Mouse (Mus musculus) cerebellum, postnatal 4 days (tissue): Measurements from ENCODE around the gene Doc2a.
A peak's percentile ranks its signal among the peaks of the same experiment; 100 is the strongest.

ENCODE experiments used
- DNase-seq, 2 experiments: peaks; one replicate each; pipeline ENCODE4 v3.0.0; 2022; ENCODE audit warnings: low spot score in 2 of 2, mixed read lengths in 1 of 2

Doc2a gene

DNA sequence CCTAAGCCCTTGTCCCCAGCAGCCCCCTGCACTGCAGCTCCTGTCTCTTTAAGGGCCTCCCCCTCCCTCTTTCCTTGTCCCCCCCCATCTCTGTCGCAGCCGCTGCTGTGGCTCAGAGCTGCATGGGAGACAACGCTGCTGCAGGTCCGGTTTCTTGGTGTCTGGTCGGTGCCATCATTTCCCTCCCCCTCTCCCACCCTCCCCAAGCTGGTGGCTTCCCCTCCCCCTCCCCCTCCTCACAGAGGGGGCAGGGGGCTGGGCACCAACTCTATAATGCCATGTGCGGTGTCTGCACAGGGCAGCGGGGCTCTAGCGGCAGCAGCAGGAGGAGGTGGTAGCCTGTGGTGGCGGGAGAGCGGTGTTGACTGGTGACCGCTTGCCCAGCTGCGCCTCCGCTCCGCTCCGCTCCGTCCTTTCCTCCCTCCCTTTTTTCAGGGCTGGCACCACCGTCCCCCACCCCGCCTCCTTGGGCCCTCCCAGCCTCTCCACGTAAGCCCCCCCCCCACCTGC is 24.0 kb upstream of the Doc2a start:
- DNase-seq = peak in 1 of 2 experiments; percentile 61

DNA sequence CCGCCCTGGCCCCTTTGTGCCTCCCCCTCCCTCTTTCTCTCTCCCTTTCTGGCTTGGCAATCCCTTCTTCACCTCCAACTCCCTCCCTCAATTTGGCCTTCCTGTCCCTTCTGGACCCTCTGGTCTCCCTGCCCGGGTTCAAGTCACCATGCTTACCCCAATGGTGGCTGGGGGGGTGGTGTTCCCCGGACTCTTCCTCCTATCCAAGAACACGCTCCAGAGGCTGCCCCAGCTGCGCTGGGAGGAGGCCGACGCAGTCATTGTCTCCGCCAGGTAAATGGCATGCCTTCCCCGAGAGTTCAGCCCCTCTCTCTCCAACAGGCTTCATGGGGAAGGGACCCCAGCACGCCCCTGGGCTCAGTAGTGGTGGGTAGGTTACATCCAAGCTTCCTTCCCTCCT is 23.3 kb upstream of the Doc2a start:
- DNase-seq = no peak

DNA sequence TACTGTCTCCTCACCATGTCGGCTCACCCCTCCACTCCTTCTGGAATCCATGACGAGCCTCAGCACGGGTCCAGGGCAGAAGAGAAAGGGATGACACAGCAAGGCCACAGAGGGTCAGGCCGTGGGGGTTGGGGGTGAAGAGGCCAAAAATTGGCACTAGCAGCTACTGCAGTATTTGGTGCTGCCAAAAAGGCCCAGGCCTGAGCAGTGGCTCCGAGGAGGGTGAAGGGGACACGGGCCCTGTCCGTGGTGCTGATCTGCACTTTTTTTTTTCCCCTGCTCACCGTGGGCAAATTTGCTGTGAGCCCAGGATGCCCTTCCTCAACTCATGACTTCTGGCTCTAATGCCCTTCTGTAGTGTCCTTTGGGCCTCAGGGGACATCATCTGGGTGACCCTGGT is 21.8 kb upstream of the Doc2a start:
- DNase-seq = no peak

DNA sequence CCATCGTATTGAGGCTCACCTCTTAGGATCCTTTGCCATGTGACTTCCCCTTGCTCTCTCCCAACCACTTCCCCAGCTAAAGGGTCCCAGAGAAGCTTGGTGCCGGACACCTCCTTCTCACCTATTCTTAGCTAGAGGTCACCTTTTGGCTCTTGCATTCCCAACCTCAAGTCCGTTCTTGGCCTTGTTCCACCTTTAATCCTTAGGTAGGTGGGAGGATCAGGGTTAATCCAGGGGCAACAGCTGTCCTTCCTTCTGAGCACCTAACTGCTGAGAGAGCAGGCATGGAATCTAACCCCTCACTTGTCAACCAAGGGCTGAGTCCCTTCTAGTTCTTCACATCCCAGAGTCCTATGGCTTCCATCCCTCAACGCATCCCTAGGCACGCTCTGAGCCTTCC is 21.3 kb upstream of the Doc2a start:
- DNase-seq = no peak

DNA sequence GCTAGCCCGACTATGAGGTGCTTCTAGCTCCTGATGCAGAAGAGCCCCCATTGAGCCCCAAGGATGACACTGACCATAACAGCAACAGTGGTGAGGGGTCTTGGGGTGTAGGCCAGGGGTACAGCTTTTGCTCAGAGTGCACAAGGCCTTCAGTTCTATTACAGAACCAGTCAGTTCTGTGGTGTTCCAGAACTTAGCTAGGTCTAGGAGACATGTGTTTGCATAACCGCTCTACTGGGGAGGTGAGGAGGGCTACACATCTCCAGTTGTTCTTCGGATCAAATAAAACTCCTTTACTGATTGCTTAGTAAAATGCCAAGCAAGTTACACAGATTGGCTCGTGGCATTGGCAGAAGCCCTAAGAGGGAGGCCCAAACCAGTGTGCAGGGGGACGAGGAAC is 15.7 kb upstream of the Doc2a start, which contains the start of gene 4930451I11Rik:
TSS of gene 4930451I11Rik (minus strand) at position 101 of the 400 bp plus-strand sequence.
- DNase-seq = no peak

DNA sequence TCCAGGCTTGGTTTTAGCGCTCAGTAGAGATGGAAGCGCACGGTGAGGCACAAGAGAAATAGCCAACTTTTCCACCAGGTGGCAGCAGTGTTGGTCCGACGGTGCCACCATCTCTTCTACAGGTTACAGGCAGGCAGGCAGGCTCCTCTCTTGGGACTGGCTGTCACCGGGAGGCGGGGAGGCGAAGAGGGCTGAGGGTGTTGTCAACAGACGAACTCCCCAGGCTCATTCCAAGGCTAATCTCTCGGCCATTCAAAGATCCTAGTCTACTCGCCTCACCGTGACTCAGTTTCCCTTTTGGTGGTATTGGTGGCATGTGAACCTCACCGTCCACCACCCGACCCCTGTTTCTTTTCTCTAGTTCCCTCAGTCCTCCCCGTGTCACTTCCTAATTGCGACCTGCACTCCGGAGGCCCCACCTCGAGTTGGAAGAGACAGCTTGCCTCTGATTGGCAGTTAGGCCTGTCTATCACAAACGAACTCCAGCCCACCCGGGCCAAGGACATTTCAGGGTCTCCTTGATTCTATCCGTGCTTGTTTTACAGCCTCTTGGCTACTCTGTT is 15.1 kb upstream of the Doc2a start:
- peak; percentile 64 to 84 for DNase-seq

DNA sequence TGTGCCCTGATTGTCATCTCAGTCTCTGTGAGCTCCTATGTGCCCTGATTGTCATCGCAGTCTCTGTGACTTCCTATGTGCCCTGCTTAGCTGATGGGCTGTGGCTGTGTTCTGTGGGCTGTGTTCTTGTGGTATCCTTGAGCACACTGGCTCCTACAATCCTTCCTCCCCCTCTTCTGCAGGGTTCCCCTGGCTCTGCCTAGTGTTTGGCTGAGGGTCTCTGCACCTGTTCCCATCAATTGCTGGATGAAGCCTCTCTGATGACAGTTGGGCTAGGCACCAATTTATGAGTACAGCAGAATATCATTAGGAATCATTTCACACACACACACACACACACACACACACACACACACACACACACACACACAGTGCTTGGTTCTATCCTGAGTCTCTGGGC is 13.9 kb upstream of the Doc2a start:
- DNase-seq = no peak

DNA sequence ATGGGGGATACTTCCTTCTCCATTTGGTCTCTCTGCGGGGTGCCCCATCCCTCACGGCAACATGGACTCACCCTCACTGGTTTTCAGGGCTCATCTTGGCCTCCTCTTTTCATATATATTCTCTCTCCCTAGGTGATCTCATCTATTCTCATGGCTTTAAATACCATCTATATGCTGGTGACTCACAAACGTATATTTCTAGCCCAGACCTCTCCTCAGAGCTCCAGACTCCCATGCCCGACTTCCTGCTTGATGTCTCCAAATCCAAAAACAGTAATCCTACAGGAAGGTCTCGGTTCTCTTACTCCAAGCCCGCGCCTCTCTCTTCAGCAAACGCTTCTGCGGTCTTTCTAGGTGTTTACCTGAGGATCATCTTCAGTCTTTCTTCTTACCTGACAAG is 3.9 kb upstream of the Doc2a start:
- no peak for DNase-seq

DNA sequence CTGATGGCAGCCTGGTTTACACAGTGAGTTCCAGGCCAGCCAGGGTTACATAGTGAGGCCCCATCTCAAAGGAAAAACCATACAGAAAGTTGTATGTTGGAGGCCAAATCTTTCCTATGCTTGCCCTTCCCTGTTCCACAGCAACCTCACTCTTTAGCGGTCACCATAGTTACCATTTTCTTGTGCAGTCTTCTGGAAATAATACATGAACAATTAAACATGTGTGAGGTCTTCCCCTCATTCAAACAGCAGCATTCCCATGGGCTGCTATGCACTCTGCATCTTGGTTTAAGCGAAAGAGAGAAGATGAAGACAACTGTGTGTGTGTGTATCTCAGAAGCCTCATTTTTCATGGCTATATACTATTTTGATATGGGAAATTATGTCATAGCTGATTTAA is 1.7 kb upstream of the Doc2a start:
- no peak for DNase-seq

DNA sequence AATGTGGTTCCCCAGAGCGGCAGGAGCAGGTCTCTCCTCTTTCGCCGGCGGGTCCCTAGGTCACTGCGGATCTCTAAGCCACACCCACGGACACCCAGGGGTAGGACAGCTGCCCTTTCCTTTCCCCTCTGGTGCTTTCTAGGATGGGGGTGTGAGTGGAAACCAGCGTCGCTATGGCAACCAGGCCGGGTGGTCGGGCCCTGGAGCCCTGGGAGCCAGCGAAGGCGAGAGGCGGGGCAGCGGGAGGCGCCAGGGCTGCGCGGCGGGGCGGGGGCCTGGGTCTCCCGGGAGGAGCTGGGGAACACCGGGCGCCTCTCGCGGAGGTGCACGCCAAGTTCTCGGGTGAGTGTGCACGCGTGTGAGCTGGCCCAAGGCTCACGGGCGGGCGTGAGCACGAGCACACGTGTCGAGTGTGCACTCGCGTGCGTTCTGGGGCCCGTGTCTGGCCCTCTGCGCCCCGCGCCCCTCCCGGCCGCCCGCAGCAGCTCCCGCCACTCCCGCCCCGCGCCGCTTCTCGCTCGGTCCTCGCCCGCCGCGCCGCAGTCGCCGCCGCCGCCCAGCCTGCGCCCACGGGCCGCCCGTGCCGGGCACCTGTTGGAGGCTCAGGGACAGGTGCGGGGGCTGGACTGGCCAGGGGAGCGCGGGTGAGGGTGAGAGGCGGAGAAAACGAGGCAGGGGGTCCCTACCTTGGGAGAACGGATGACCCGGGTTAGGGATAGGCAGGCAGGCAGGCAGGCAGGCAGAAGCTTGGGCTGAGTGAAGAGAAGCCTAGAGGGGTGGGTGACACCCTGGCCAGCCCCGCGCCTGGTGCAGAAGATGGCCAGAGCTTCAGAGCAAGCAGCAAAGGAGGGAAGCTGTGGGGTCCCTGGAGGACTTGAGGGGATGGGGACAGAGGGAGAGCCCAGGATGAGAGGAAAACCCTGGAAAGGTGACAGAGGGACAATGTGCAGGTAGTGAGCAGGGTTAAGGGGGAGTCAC is 494 bp downstream of the Doc2a start:
- peak in 1 of 2 experiments; percentile 57 for DNase-seq

DNA sequence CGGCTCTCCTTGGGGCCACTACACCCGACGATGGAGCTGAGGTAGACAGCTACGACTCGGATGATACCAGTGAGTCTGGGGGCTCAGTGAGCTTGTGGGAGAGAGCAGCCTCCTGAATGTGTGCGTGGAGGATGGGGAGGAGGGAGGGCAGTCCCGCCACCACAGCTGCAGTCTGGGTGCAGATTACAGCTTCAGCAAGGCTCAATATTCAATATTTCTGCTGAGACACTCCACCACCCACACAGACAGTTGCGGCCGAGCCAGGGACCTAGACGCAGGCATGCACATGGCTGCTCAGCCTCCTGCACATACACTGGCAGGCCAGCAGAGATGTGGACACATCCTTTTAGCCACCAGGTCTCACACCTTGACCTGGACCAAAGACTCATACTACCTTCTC is 1.6 kb downstream of the Doc2a start:
- peak in 1 of 2 experiments; percentile 8 for DNase-seq

DNA sequence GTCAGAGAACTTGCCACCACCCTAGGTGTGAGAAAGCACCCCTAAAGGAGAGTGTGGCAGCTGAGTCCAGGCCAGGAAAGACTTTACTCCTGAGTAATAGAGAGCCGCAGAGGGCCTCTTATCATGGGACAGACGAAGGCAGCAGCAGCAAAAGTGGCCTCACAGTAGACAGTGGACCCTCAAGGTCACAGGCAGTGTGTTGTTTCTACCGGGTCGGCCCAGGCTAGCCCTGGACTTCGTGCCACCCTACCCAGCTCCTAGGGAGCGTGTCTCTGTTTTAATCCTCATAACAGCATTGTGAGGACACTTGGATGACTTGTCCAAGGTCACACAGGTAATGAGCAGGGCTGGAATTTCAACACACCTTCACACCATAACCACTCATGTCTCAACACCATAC is 2.9 kb downstream of the Doc2a start:
- no peak for DNase-seq

DNA sequence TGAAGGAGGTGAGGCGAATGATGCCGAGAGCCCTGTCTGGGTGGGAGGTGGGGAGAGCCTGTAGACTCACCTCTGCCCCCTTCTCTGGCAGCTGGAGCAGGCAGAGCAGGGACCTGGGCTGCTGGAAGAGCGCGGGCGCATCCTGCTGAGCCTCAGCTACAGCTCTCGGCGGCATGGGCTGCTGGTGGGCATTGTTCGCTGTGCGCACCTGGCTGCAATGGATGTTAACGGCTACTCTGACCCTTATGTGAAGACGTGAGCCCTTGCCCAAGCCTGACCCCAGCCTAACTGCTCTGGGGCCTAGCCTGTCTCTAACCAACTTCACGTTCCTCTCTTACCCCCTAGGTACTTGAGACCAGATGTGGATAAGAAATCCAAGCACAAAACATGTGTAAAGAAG is 4.0 kb downstream of the Doc2a start:
- no peak for DNase-seq

DNA sequence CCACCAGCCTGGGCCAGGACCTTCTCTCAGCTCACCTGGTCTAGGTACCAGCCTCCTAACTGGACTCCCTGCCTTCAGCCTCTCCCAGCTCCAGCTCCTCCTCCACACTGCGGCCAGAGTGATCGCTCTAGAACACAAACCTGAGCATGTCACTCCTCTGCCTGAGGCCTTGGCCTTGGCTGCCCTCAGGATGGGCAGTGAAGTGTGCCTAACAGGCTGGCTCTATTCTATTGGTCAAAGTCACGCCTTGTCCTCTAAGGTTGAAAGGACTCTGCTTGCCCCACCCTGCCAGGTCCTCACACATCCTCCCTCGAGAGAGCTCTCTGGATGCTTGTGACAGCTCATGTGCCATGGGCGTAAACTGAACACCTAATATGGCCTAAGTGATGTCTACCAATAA is 6.2 kb downstream of the Doc2a start:
- no peak for DNase-seq

DNA sequence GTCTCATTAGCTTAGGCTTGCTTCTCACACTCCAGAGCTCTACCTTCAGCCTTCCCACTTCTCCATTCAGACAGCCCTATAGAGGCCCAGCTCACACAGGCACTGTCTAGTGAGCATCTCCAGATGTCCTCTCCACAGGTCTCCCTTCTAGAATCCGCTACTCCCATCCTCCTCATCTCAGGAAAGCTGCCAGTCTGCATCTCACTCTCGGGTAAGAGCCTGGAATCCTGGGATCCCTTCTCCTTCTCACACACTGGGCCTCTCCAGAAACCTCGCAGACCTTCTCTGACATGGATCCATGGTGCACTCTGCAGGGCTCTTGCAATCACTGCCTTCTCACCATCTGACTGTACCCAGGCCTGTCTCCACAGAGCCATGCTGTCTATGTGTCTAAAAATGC is 8.4 kb downstream of the Doc2a start:
- no peak for DNase-seq

DNA sequence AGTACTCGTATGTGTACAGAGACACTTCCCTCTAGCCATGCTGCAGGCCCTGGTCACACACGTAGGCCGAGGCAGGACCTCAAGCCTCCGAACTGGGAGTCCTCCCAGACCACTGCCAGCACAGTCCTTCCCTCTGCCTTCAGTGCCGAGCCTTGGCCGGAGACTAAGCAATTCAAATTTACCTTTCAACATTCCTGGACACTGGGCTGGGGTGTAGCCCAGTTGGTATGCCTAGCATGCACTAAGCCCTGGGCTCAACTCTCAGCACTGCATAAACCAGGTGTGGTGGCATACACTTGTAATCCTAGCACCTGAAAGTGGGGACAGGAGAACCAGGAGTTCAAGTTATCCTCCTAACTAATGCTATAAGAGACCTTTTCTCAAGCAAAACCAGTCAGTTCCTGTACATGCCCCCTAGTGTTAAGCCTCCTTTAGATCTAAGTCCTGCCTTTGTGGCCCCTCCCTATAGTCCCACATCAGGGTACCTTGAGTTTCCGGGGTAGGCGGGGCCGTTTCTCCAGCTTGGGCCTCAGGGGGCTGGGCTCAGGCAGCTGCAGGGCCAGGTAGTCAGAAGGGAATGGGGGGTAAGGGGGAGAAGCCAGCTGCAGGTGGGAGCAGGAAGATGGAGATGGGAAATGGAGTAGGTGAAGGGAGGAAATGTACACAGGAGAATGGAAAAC is 9.7 kb downstream of the Doc2a start:
- DNase-seq = no peak

DNA sequence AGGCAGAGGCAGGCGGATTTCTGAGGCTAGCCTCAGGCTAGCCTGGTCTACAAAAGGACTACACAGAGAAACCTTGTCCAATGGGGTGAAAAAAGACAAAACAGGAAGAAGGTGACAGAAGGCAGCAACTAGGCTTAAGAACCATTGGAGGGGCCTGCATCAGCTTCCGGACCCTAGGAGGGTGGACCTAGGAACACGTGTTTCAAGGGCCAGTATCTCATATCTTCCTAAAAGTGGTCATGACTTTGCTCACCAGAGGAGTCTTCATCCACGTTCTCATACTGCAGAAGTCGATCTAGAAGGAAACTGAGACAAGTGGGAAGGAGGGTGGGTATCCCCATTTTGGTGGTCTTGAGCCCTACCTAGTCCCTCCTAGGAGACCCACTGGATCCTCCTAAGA is 13.8 kb downstream of the Doc2a start:
- no peak for DNase-seq

DNA sequence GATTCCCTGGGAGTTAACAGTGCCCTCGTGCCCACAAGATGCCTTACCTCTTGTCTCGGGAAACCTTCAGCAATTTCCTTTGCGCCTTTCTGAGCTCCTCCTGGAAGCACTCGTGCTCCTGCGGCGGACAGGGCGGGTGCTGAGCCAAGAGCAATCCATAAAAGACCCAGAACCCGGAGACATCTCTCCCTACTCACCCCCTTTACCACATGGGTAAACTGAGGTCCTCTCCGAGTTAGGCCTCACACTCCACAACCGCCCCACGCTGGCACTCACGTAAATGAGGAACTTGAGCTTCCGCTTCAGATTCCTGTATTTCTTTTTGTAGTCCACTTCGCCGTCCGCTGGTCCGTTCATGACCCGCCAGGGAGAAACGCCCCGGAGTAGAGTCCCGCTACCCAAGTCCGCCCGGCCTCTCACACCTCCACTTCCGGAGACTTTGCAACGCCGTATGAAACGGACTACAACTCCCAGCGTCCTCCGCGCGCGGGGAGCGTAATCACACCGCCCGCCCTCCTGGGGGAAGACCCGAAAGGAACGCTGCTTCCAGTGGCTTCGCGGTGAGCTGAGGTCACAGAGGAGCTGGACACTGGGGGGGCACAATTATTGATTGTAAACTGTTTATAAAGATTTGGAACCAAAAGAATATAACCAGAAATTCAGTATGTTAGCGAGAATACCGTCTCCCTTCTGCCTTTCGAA is 14.4 kb downstream of the Doc2a start, which contains the start of gene Hirip3:
TSS of gene Hirip3 (plus strand) at position 544 of the 702 bp plus-strand sequence.
- DNase-seq = peak; percentile 88 to 92

DNA sequence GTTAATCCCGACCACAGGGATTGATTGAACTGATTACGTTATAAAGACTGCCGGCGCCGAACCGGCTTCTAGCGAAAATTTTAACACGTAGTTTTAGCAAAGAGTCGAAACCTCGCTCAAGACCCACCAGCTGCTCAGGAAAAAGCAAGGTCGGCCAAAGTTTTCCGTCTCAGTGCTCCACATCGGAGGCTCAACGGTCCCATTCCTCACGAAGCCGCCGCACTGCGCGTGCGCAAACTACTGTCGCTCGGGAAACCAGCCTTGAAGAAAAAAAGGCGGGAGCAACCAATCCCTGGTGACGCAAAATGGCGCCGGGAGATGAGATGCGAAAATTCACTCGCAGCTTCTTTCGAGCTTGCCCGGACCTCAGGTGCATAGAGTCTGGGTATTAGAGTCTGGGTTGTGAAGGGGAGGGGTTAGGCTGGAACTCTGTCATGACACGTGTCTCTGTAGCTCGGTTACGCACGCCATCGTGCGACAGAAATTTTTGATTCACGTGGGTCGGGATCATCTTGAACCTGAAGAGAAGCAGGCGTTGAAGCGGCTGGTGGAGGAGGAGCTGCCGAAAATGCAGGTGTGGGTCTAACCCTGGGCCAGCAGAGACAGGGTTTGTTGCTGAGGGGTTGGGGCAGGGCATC is 15.1 kb downstream of the Doc2a start, which contains the start of gene Ino80e:
TSS of gene Ino80e (minus strand) at position 231 of the 638 bp plus-strand sequence.
- DNase-seq = peak; percentile 86 to 95

DNA sequence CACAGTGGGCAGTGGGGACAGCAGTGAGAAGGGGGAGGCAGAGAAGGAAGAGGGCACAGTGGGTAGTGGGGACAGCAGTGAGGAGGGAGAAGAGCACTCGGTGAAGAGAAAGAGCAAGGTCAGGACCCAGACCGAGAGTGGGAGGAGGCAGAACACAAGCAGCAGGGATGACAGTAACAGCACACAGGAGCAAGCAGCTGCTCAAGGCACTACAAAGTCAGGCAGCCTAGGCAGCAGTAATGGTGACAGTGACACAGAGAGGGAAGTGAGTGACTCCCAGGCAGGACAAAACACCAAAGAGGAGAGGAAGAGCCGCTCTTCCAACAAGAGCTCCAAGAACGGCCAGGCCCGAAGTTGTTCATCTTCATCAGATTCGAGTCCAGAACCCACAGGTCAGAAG is 16.6 kb downstream of the Doc2a start:
- no peak for DNase-seq

DNA sequence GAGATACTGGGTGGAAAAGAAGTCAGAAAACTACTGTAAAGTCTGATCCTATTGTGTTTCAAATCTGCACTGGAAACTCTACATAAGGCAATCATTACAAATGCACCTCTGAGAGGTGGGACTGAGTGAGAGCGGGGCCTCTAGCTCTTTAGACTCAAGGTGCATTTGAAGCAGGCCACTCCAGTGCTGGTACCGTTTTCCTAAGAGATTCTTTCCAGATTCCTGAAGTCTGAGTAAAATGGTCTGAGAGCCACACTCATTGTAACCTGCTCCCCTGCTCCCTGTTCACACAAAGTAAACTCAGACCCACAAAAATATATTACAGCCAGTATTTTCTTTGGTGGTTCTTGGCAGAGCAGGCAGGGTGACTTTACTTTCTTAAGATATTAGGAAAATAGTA is 20.3 kb downstream of the Doc2a start:
- no peak for DNase-seq
